Mouse (Mus musculus): ENCODE measurements around the gene Cks1b.
A peak's percentile ranks its signal among the peaks of the same experiment; 100 is the strongest.
"Not testable (repeated sequence)": the region's sequence is repeated elsewhere in the genome, so short reads cannot be mapped to it uniquely, and the experiment has no call there.

Cks1b gene

GRCm38 (mm10) chr3:89418170-89418860 lies at the start of gene Cks1b, which contains the start of gene Shc1:
Cks1b (minus strand) TSS chr3:89418383.
Shc1 (plus strand) TSS chr3:89418443.
- DNase-seq (ENCODE audit: low spot score), result peak; percentile 95

GRCm38 (mm10) chr3:89458965-89459807 lies 41.0 kb upstream of the Cks1b start:
- DNase-seq (ENCODE audit: low spot score), result peak; percentile 98

DNA sequence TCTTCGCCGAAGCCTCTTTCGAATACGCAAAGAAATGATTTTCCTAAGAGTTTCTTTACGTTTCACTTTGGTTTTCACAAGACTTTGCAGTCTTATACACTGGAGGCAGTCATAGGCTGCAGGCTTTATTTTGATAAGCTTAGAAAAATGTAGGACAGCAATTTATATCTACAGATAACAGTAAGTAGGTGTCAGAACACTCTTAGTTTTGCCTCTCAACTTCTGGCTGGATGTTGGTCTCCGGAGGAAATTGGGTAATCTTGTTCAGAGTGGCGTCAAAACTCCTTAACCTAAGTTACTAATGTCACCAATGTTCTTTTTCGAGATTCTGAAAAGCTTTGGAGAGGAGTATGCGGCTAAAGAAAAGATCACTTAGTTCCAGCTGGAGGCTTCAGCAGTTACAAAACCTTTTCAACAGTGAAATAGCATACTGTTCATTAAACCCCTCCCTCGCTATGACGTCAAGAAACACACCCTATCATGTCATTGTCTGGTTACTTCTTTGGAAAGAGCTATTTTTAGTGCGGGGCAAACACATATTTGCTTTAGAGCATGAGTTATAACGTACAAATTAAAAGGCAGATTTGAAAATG lies 40.3 kb upstream of the Cks1b start:
- DNase-seq (ENCODE audit: low spot score), result no peak

- peak; percentile 85 for DNase-seq (ENCODE audit: low spot score)
Measured at GRCm38 (mm10) chr3:89456726-89457665, 38.8 kb upstream of the Cks1b start.

- no peak for DNase-seq (ENCODE audit: low spot score)
Measured at GRCm38 (mm10) chr3:89455786-89456285, 37.7 kb upstream of the Cks1b start.

- DNase-seq (ENCODE audit: low spot score), result no peak
Measured at GRCm38 (mm10) chr3:89454401-89455177, 36.4 kb upstream of the Cks1b start, which contains the start of gene Pmvk. Pmvk (plus strand) TSS chr3:89454541.

GRCm38 (mm10) chr3:89451916-89452315 lies 33.7 kb upstream of the Cks1b start:
- DNase-seq (ENCODE audit: low spot score), result no peak

- peak; percentile 82 for DNase-seq (ENCODE audit: low spot score)
Measured at GRCm38 (mm10) chr3:89449541-89449940, 31.4 kb upstream of the Cks1b start.

- peak; percentile 53 for DNase-seq (ENCODE audit: low spot score)
Measured at GRCm38 (mm10) chr3:89448720-89449537, 30.7 kb upstream of the Cks1b start.

DNA sequence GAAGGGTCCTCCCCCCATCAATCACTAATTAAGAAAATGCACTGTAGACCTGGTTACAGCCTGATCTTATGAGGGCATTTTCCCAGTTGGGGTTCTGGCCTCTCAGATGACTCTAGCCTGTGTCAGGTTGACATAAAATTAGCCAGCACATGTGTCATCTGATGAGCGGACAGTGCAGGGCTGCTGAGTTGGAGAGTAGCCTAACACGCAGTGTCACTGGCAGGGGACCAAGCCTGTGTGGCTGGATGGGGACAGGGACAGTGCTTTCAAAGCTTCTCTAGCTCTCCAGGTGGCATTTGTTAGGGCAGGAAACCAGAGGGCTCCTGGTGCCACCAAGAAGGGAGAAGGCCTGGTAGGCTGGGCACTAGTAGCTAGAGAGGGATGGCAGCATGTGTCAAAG lies 22.5 kb upstream of the Cks1b start:
- DNase-seq (ENCODE audit: low spot score), result no peak

- no peak for DNase-seq (ENCODE audit: low spot score)
Measured at GRCm38 (mm10) chr3:89437269-89437668, 19.1 kb upstream of the Cks1b start.

DNA sequence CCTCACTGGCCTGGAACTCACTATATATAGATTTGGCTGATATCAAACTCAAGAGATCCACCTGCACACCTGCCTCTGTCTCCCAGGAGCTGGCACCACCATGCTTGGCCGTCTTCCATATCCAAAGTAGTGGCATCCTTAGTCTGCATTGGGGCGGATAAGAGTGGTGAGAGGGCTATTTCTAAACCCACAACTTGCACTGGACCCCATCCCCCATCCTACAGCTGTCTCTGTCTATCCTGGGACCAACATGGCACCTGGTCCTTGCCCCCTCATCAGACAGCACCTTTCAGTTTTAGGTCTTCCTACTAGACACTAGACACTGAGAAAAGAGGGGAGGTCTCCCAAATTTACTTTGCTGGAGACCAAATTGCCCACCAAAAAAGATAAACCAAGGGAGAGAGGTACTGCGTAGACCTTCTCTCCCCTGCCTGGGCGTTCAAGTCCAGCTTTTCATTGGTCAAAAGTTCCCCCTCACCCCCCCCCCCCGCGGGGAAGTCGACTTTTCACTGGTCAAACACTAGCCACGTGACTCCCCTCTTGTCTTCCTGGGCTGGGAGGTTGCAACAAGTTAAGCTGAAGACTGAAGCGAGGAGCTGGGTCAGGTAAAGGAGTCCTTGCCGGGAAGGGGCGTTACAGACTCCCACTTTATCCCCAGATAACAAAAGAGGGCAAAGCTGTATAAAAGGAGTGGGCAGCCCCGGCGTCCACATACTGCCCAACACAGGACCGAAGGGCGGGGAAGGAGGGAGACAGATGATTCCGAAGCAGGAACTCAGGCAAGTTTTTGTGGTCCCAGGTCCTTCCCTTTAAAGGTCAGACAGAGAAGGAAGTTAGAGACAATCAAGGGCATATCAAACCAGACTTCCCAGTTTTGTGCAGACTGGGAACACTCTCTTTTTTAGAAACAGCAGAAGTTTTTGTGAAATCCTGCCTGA lies 18.3 kb upstream of the Cks1b start, which contains the start of gene Pbxip1:
Gene Pbxip1 (plus strand): TSS at position 531 of the 938 bp plus-strand sequence.
- no peak for DNase-seq (ENCODE audit: low spot score)

DNA sequence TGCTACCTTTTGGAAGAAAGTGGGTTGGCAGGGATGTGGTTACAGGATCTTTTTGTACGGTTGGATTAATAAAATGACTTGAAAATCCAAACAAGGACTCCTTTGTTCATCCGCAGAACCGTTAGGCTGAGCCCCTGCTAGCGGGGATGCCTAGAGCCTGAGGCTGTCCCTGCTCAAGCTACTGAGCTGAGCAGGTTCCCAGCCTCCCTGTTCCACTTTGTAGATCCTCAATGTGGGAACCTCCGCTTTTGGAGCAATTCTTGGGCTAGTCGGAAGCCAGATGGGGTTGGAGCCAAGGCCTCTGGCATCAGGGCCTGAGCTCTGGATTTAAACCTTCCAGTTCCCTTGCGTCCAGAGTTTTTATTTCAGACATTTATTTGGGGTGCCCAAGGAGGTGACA lies 16.9 kb upstream of the Cks1b start:
- DNase-seq (ENCODE audit: low spot score), result no peak

GRCm38 (mm10) chr3:89434532-89434931 lies 16.3 kb upstream of the Cks1b start:
- DNase-seq (ENCODE audit: low spot score), result no peak

- DNase-seq (ENCODE audit: low spot score), result no peak
Measured at GRCm38 (mm10) chr3:89432606-89433005, 14.4 kb upstream of the Cks1b start.

DNA sequence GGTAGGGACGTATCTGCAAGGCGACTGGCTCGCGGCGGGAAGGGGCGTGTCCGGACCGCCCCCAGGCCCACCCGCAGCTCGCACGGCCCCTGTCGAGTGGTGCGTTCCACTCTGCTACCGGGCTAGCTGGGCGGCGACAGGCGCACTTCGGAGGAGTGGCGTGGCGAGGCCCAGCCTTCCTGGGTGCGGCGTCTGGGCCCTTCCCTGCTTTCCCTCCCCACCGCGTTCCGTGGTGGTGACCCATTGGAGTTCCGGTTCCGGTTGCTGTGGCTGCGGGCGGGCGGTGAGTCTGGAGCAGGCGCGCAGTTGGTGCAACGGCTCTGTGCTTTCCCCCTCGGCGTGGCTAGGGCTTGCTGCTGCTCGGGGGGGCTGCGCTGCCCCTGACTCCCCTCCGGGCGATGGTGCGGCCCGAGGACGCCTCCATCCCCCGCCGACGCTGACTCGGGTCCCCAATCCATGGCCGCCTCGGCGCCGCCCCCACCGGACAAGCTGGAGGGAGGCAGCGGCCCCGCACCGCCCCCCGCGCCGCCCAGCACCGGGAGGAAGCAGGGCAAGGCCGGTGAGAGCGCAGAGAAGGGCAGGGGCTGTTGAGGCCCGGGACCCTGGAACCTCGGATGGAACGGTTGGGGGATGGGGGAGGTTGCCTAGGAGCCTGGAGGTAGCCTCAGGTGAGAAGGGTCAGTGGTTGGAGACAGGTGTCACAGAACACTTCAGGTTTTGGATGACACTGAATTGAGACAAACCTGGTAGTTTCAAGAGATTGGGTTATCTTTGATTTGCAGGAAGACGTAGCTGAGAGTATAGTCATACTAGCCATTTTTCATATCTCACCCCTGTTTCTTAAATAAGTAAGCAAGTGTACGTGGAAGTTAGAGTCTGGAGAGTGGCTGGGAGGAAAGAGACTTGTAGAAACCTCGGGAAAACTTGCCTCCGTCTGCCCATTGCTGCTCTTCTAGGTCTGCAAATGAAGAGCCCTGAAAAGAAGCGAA lies 12.3 kb upstream of the Cks1b start, which contains the start of gene Pygo2:
Gene Pygo2 (plus strand): TSS at position 44 of the 989 bp plus-strand sequence.
- peak; percentile 87 for DNase-seq (ENCODE audit: low spot score)

GRCm38 (mm10) chr3:89429021-89429420 lies 10.8 kb upstream of the Cks1b start:
- DNase-seq (ENCODE audit: low spot score), result not testable (repeated sequence)
